In genomic region chr10:75170207-75170850, GRCm38 (mm10) we compare ENCODE assay signal across 8 mouse cellular contexts. TPM values are rescaled to one million over a fixed set of nuclear protein-coding genes. Genes with fewer than 3 reads are reported as not detected.
A peak's percentile ranks its signal among the peaks of the same experiment; 100 is the strongest.
DNase-seq lines count a peak whose midpoint lies in the region; ATAC-seq lines count a peak whose summit lies in the region.

No protein-coding gene starts in this region.

- H3K27ac ChIP-seq in embryonic facial prominence, embryonic 14.5 days (replicated peaks; ENCODE audit: low read depth, low read length), result no peak overlapping the region
- no peak overlapping the region for H3K27ac ChIP-seq in embryonic facial prominence, embryonic 10.5 days (replicated peaks)
- H3K27ac ChIP-seq in midbrain, embryonic 14.5 days (replicated peaks; ENCODE audit: low read depth, low read length), result no peak overlapping the region
- H3K27ac ChIP-seq in midbrain, embryonic 13.5 days, result no peak overlapping the region

- DNase-seq in embryonic facial prominence, embryonic 14.5 days (ENCODE audit: low spot score), result peak; percentile 50
- no peak for DNase-seq in embryonic facial prominence, embryonic 10.5 days (ENCODE audit: low spot score)
- peak; percentile 61 to 80 for DNase-seq in heart, adult 18-20 months
- DNase-seq in kidney, postnatal 10 days, result peak; percentile 57
- DNase-seq in midbrain, embryonic 14.5 days, result no peak
- DNase-seq in thymus, postnatal 14 days, result no peak

- H3K9ac ChIP-seq in embryonic facial prominence, embryonic 14.5 days (ENCODE audit: low read depth, low read length), result no peak overlapping the region
- H3K9ac ChIP-seq in midbrain, embryonic 14.5 days (replicated peaks; ENCODE audit: low read length), result no peak overlapping the region
- H3K9ac ChIP-seq in midbrain, embryonic 13.5 days (replicated peaks), result no peak overlapping the region

- no peaks in the 10 kb centered on the region for H3K27me3 ChIP-seq in embryonic facial prominence, embryonic 14.5 days (replicated peaks; ENCODE audit: control insufficient read depth, insufficient read depth, low read length)
- no peaks in the 10 kb centered on the region for H3K27me3 ChIP-seq in embryonic facial prominence, embryonic 10.5 days (replicated peaks; ENCODE audit: low read depth, poor library complexity, severe bottlenecking)
- no peaks in the 10 kb centered on the region for H3K27me3 ChIP-seq in megakaryocyte, embryonic 14.5 days (replicated peaks)
- H3K27me3 ChIP-seq in midbrain, embryonic 14.5 days (ENCODE audit: control insufficient read depth, insufficient read depth, low read length), result no peaks in the 10 kb centered on the region
- H3K27me3 ChIP-seq in midbrain, embryonic 13.5 days, result no peaks in the 10 kb centered on the region

- H3K9me3 ChIP-seq in embryonic facial prominence, embryonic 14.5 days (ENCODE audit: control insufficient read depth, low read length), result no peaks in the 10 kb centered on the region
- H3K9me3 ChIP-seq in embryonic facial prominence, embryonic 10.5 days, result no peaks in the 10 kb centered on the region
- H3K9me3 ChIP-seq in megakaryocyte, embryonic 14.5 days, result no peaks in the 10 kb centered on the region
- H3K9me3 ChIP-seq in midbrain, embryonic 14.5 days (ENCODE audit: control insufficient read depth, low read length), result no peaks in the 10 kb centered on the region
- no peaks in the 10 kb centered on the region for H3K9me3 ChIP-seq in midbrain, embryonic 13.5 days

- H3K4me3 ChIP-seq in embryonic facial prominence, embryonic 14.5 days (ENCODE audit: low read depth, low read length), result no peak overlapping the region
- no peak overlapping the region for H3K4me3 ChIP-seq in embryonic facial prominence, embryonic 10.5 days
- peak overlapping the region; percentile 84 for H3K4me3 ChIP-seq in megakaryocyte, embryonic 14.5 days (replicated peaks)
- no peak overlapping the region for H3K4me3 ChIP-seq in midbrain, embryonic 14.5 days (replicated peaks; ENCODE audit: low read depth, low read length)
- H3K4me3 ChIP-seq in midbrain, embryonic 13.5 days (replicated peaks), result no peak overlapping the region

- H3K36me3 ChIP-seq in embryonic facial prominence, embryonic 14.5 days (ENCODE audit: control insufficient read depth, insufficient read depth, low read length), result peaks cover 32% of the 10 kb centered on the region
- H3K36me3 ChIP-seq in embryonic facial prominence, embryonic 10.5 days (replicated peaks), result peaks cover 87% of the 10 kb centered on the region
- peaks cover 92% of the 10 kb centered on the region for H3K36me3 ChIP-seq in megakaryocyte, embryonic 14.5 days (replicated peaks; ENCODE audit: low read length)
- H3K36me3 ChIP-seq in midbrain, embryonic 14.5 days (ENCODE audit: control insufficient read depth, insufficient read depth, low read length), result peaks cover 89% of the 10 kb centered on the region
- H3K36me3 ChIP-seq in midbrain, embryonic 13.5 days, result peaks cover 84% of the 10 kb centered on the region

- no peak; the same call in 1 of the 2 replicates for ATAC-seq in embryonic facial prominence, embryonic 14.5 days (ENCODE audit: low read depth)
- no peak for ATAC-seq in midbrain, embryonic 14.5 days (ENCODE audit: low FRiP score, low TSS enrichment)
- no peak for ATAC-seq in midbrain, embryonic 13.5 days

- H3K4me1 ChIP-seq in embryonic facial prominence, embryonic 14.5 days (ENCODE audit: control insufficient read depth, insufficient read depth, low read length), result no peaks in the 10 kb centered on the region
- H3K4me1 ChIP-seq in embryonic facial prominence, embryonic 10.5 days, result peaks cover 6% of the 10 kb centered on the region; the same call in 1 of the 2 replicates
- H3K4me1 ChIP-seq in megakaryocyte, embryonic 14.5 days, result peaks cover 49% of the 10 kb centered on the region
- H3K4me1 ChIP-seq in midbrain, embryonic 14.5 days (ENCODE audit: control insufficient read depth, insufficient read depth, low read length), result no peaks in the 10 kb centered on the region
- H3K4me1 ChIP-seq in midbrain, embryonic 13.5 days (replicated peaks), result no peaks in the 10 kb centered on the region

- no peak overlapping the region for H3K4me2 ChIP-seq in embryonic facial prominence, embryonic 14.5 days (ENCODE audit: low read depth, low read length)
- H3K4me2 ChIP-seq in midbrain, embryonic 14.5 days (ENCODE audit: low read length), result no peak overlapping the region
- H3K4me2 ChIP-seq in midbrain, embryonic 13.5 days (replicated peaks), result no peak overlapping the region

- WGBS in embryonic facial prominence, embryonic 14.5 days, result 77% methylated on average over 12 of the region's 12 CpGs
- WGBS in embryonic facial prominence, embryonic 10.5 days, result 84% methylated on average over 12 of the region's 12 CpGs
- WGBS in midbrain, embryonic 14.5 days, result 83% methylated on average over 12 of the region's 12 CpGs
- 88% methylated on average over 12 of the region's 12 CpGs for WGBS in midbrain, embryonic 13.5 days

RNA-seq across cellular contexts. Expression of gene Specc1l, which starts 41.5 kb away (rescaled TPM):
- 20.3 and 24.7 TPM in 2 replicates for polyA plus RNA-seq in embryonic facial prominence, embryonic 14.5 days (2014; fragmentation: Nextera tagmentation; extraction: Ambion mirVana)
- polyA plus RNA-seq in embryonic facial prominence, embryonic 10.5 days (2016; fragmentation: Nextera tagmentation; extraction: Ambion mirVana), result 41.9 and 43.3 TPM in 2 replicates
- 10 to 100 TPM; 41.0 to 41.7 TPM for total RNA-seq in heart, adult 18-20 months (2021)
- polyA plus RNA-seq in megakaryocyte, embryonic 14.5 days (2012; ENCODE audit: insufficient read depth, low replicate concordance), result 1.5 and 2.5 TPM in 2 replicates
- 25.4 and 30.9 TPM in 2 replicates for polyA plus RNA-seq in midbrain, embryonic 14.5 days (2014; fragmentation: Nextera tagmentation; extraction: Ambion mirVana)
- 36.7 and 38.7 TPM in 2 replicates for polyA plus RNA-seq in midbrain, embryonic 13.5 days (2015; fragmentation: Nextera tagmentation; extraction: Ambion mirVana)

Comparison
In these comparisons a context has a peak if more than half of its experiments do, and no peak if none do; other contexts are left out.
1. DNase-seq: peak in embryonic facial prominence, embryonic 14.5 days (single experiment), heart, adult 18-20 months (2 of 2) and kidney, postnatal 10 days (single experiment); none in embryonic facial prominence, embryonic 10.5 days (single experiment), midbrain, embryonic 14.5 days (single experiment) and thymus, postnatal 14 days (single experiment).